Mouse (Mus musculus): ENCODE measurements at regions not wholly inside any gene's neighbourhood (a gene's known extent, or its start where the extent isn't known, plus 50 kb on each side); places are given as distances from the start of the nearest gene placed in this dataset.
"Not testable (repeated sequence)": the region's sequence is repeated elsewhere in the genome, so short reads cannot be mapped to it uniquely, and the experiment has no call there.

GRCm38 (mm10) chr7:96002401-96002800, 168.6 kb upstream of the Tenm4 start:
- WGBS: 68% methylated on average over 5 of the region's 5 CpGs
- H3K36me3 ChIP-seq: no peaks in the 10 kb centered on the region

GRCm38 (mm10) chr7:96006299-96006698, 164.7 kb upstream of the Tenm4 start:
- H3K27me3 ChIP-seq: no peaks in the 10 kb centered on the region
- no peaks in the 10 kb centered on the region for H3K4me1 ChIP-seq
- no peaks in the 10 kb centered on the region for H3K36me3 ChIP-seq
- H3K9me3 ChIP-seq: no peaks in the 10 kb centered on the region
- no peak for ATAC-seq (ENCODE audit: borderline replicate concordance, extremely low read depth, low FRiP score, low TSS enrichment)
- H3K27ac ChIP-seq: no peak overlapping the region
- H3K9ac ChIP-seq: no peak overlapping the region
- no peak overlapping the region for H3K4me2 ChIP-seq
- 76% methylated on average over 2 of the region's 2 CpGs for WGBS
- H3K4me3 ChIP-seq: no peak overlapping the region

More at GRCm38 (mm10) chr7:96002401-96002800, 168.6 kb upstream of the Tenm4 start:
- Histone ChIP-seq H3K4me2 (no peak overlapping the region), H3K9ac (no peak overlapping the region), H3K27ac (no peak overlapping the region), H3K27me3 (no peaks in the 10 kb centered on the region), H3K9me3 (no peaks in the 10 kb centered on the region), H3K4me3 (no peak overlapping the region), H3K4me1 (no peaks in the 10 kb centered on the region)
- ATAC-seq (ENCODE audit: borderline replicate concordance, extremely low read depth, low FRiP score, low TSS enrichment): no peak

DNA sequence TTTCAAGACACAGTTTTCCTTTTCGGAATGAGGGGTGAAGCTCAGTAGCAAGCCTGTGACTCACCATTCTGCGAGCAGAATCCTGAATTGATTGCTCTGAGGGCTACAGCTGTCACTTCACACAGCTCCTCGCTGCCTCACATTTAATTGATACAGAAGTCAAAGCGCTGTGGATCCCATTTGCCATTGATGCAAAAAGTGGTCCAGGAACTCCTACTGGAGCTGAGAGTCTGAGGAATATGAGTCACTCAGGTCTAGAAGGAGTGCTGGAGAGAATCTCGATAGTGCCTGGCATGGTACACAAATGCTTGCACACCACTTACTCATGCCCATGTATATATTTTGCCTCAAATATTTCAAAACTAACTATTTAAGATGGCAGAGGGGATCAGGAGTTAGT, 158.0 kb upstream of the Tenm4 start:
- 85% methylated on average over 5 of the region's 5 CpGs for WGBS
- H3K9me3 ChIP-seq: no peaks in the 10 kb centered on the region
- no peak overlapping the region for H3K4me3 ChIP-seq
- H3K4me1 ChIP-seq: no peaks in the 10 kb centered on the region
- H3K36me3 ChIP-seq: no peaks in the 10 kb centered on the region
- no peak for ATAC-seq (ENCODE audit: borderline replicate concordance, extremely low read depth, low FRiP score, low TSS enrichment)
- H3K9ac ChIP-seq: no peak overlapping the region
- H3K4me2 ChIP-seq: no peak overlapping the region
- no peak overlapping the region for H3K27ac ChIP-seq
- no peaks in the 10 kb centered on the region for H3K27me3 ChIP-seq

- H3K4me1 ChIP-seq: no peaks in the 10 kb centered on the region
- no peak overlapping the region for H3K27ac ChIP-seq
- no peak overlapping the region for H3K4me2 ChIP-seq
- H3K9ac ChIP-seq: no peak overlapping the region
- H3K36me3 ChIP-seq: no peaks in the 10 kb centered on the region
- H3K9me3 ChIP-seq: no peaks in the 10 kb centered on the region
- H3K4me3 ChIP-seq: no peak overlapping the region
- 42% methylated on average over 6 of the region's 6 CpGs for WGBS
- no peaks in the 10 kb centered on the region for H3K27me3 ChIP-seq
- ATAC-seq (ENCODE audit: borderline replicate concordance, extremely low read depth, low FRiP score, low TSS enrichment): peak; percentile 73
Observed at GRCm38 (mm10) chr7:96017112-96017884, 153.7 kb upstream of the Tenm4 start.

DNA sequence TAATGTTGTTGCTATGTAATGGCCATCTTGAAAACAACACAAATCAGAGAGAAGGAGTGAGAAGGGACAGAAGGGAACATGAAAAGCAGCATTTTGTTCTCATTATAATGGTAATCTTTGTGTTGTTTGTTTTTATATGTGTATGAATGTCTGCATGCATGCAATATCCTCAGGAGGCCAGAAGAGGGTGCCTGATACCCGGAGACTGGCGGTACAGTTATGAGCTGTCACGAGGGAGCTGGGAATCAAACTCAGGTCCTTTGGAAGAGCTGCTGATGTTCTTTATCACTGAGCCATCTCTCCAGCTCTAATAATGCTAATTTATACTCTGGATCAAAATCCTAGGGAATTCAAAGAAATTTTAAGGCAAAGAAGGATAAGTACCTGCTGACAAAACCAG, 147.0 kb upstream of the Tenm4 start:
- Histone ChIP-seq H3K4me3 (no peak overlapping the region), H3K9ac (no peak overlapping the region), H3K4me1 (no peaks in the 10 kb centered on the region), H3K9me3 (no peaks in the 10 kb centered on the region), H3K27ac (no peak overlapping the region), H3K27me3 (no peaks in the 10 kb centered on the region), H3K36me3 (no peaks in the 10 kb centered on the region), H3K4me2 (no peak overlapping the region)
- WGBS: 93% methylated on average over 3 of the region's 3 CpGs
- ATAC-seq (ENCODE audit: borderline replicate concordance, extremely low read depth, low FRiP score, low TSS enrichment): no peak

DNA sequence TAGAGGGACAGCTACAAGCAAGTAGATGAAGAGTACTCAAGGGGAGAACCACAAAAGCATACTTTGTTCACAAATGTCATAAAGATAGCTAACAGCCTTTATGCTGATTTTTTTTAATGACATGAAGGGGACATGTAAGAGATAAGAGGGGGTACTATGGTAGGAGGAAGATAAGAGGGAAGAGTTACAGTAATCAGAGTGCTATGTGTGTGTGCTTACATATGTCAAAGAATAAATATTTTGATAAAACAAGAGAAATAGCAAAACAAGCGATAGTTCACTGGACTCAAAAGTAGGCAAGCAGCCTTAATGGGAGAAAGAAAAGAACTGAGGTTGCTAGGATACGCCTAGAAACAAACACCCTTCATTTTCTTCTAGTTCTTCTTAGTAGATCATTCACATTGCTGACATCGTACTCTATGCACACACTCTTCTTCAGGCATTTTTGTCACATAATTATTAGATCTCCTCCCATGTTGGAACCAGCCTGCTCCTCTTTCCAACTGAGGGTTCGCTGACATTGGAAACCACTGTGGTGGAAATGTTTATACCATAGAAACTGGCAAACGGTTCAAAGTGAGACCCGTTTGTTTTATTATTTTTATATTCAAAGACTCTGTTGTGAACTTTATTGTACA, 144.1 kb upstream of the Tenm4 start:
- WGBS: 50% methylated on average over 6 of the region's 6 CpGs
- peak; percentile 76; the same call in 1 of the 2 replicates for ATAC-seq (ENCODE audit: borderline replicate concordance, extremely low read depth, low FRiP score, low TSS enrichment)
- H3K27me3 ChIP-seq: no peaks in the 10 kb centered on the region
- no peaks in the 10 kb centered on the region for H3K4me1 ChIP-seq
- H3K27ac ChIP-seq: no peak overlapping the region
- H3K36me3 ChIP-seq: no peaks in the 10 kb centered on the region
- no peak overlapping the region for H3K4me3 ChIP-seq
- no peak overlapping the region for H3K9ac ChIP-seq
- H3K4me2 ChIP-seq: no peak overlapping the region
- no peaks in the 10 kb centered on the region for H3K9me3 ChIP-seq

DNA sequence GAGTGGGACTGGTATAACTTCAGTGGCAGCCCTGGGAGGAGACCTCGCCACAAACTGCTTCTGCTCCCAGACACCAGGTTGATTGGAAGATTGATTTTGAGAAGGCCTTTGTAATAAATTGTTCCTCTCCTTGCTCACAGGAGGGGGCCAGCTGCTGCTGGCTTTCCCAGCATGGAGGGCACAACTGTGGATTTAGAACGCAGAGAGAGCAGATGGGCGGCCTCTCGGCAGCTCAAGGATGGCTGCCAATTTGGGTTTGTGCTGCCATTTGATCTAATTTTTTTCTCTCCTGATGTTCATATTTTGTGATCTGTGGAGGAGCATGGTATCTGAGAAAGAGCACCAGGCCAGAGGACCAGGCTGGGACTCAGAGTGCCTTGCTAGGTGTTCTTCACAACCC, 137.4 kb upstream of the Tenm4 start:
- no peak for ATAC-seq (ENCODE audit: borderline replicate concordance, extremely low read depth, low FRiP score, low TSS enrichment)
- Histone ChIP-seq H3K4me3 (no peak overlapping the region), H3K9me3 (no peaks in the 10 kb centered on the region), H3K9ac (no peak overlapping the region), H3K27ac (no peak overlapping the region), H3K36me3 (no peaks in the 10 kb centered on the region), H3K4me2 (no peak overlapping the region), H3K27me3 (no peaks in the 10 kb centered on the region), H3K4me1 (no peaks in the 10 kb centered on the region)
- WGBS: 79% methylated on average over 4 of the region's 4 CpGs

- WGBS: 28% methylated on average over 2 of the region's 2 CpGs
- Histone ChIP-seq H3K9ac (no peak overlapping the region), H3K27ac (no peak overlapping the region), H3K4me3 (no peak overlapping the region), H3K9me3 (no peaks in the 10 kb centered on the region), H3K4me2 (no peak overlapping the region), H3K27me3 (no peaks in the 10 kb centered on the region), H3K4me1 (no peaks in the 10 kb centered on the region), H3K36me3 (no peaks in the 10 kb centered on the region)
- no peak for ATAC-seq (ENCODE audit: borderline replicate concordance, extremely low read depth, low FRiP score, low TSS enrichment)
Observed at GRCm38 (mm10) chr7:96035456-96035855, 135.6 kb upstream of the Tenm4 start.

DNA sequence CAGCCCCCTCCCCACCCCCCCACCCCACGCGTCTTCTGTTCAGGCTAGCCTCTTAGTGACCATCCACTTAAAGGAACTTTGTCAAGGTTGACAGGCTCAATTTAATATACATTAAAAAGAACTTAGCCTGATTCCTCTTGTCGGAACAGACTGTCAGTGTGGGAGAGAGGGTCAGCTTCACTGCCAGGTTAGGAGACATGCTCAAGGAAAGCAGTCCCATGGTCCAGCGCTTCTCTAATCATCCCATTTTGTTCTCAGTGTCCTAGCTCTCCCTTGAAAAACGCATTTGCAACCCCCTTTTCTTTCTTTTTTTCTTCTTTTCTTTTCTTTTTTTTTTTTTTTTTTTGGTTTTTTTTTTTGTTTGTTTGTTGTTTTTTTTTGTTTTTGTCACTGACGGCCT, 131.4 kb upstream of the Tenm4 start:
- 63% methylated on average over 6 of the region's 6 CpGs for WGBS
- no peak overlapping the region for H3K27ac ChIP-seq

DNA sequence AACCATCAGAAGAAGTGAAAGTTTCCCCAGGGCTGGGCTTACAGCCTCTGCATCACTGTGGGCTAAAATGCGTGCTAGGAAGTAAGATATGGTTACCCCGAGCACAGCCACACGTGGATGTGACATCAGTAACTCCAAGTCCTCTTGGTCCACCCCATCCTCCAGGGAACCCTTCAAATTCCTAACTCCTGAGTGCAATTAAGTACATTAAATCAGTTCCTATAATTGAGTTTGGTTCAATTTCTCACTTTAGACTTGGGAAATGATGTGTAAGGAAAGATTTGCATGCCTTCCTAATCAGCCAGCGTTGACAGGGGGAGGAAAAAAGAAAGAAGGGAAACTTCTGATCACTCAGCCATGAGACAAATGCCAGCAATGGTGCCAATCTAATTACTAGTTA, 129.2 kb upstream of the Tenm4 start:
- Histone ChIP-seq H3K4me2 (no peak overlapping the region), H3K9ac (no peak overlapping the region), H3K4me3 (no peak overlapping the region), H3K27me3 (no peaks in the 10 kb centered on the region), H3K9me3 (no peaks in the 10 kb centered on the region), H3K4me1 (no peaks in the 10 kb centered on the region), H3K36me3 (no peaks in the 10 kb centered on the region), H3K27ac (no peak overlapping the region)
- ATAC-seq (ENCODE audit: borderline replicate concordance, extremely low read depth, low FRiP score, low TSS enrichment): no peak
- 70% methylated on average over 4 of the region's 4 CpGs for WGBS

More for the DNA sequence above, 131.4 kb upstream of the Tenm4 start:
- Histone ChIP-seq H3K4me2 (no peak overlapping the region), H3K36me3 (no peaks in the 10 kb centered on the region), H3K4me3 (no peak overlapping the region), H3K9me3 (no peaks in the 10 kb centered on the region), H3K9ac (no peak overlapping the region), H3K27me3 (no peaks in the 10 kb centered on the region), H3K4me1 (no peaks in the 10 kb centered on the region)
- ATAC-seq (ENCODE audit: borderline replicate concordance, extremely low read depth, low FRiP score, low TSS enrichment): no peak

- WGBS: 79% methylated on average over 1 of the region's 1 CpGs
- no peaks in the 10 kb centered on the region for H3K4me1 ChIP-seq
Observed at GRCm38 (mm10) chr7:96051631-96052030, 119.4 kb upstream of the Tenm4 start.

GRCm38 (mm10) chr7:96061599-96061998, 109.4 kb upstream of the Tenm4 start:
- not testable (repeated sequence) for H3K27ac ChIP-seq; H3K4me3 ChIP-seq; H3K36me3 ChIP-seq; H3K4me1 ChIP-seq; ATAC-seq (ENCODE audit: borderline replicate concordance, extremely low read depth, low FRiP score, low TSS enrichment); H3K27me3 ChIP-seq; H3K9me3 ChIP-seq; H3K4me2 ChIP-seq; H3K9ac ChIP-seq
- 46% methylated on average over 1 of the region's 1 CpGs for WGBS

More at GRCm38 (mm10) chr7:96051631-96052030, 119.4 kb upstream of the Tenm4 start:
- Histone ChIP-seq H3K9ac (no peak overlapping the region), H3K27ac (no peak overlapping the region), H3K27me3 (no peaks in the 10 kb centered on the region), H3K36me3 (no peaks in the 10 kb centered on the region), H3K4me3 (no peak overlapping the region), H3K9me3 (no peaks in the 10 kb centered on the region), H3K4me2 (no peak overlapping the region)
- ATAC-seq (ENCODE audit: borderline replicate concordance, extremely low read depth, low FRiP score, low TSS enrichment): no peak
